Mouse (Mus musculus) layer of hippocampus, adult 6 months (tissue): ENCODE data around the gene Bsph2. TPM values are rescaled to one million over a fixed set of nuclear protein-coding genes. Genes with fewer than 3 reads are reported as not detected.

Experiments
- long read RNA-seq, 2 experiments: library from polyadenylated mRNA; unstranded; transcript quantifications; one replicate each; pipeline ENCODE4 v2.0.0; 2019 to 2020
- polyA plus RNA-seq: library from polyadenylated mRNA; unstranded; fragments of <200 nt; fragmentation: Nextera tagmentation; gene quantifications from 2 replicates; pipeline ENCODE4 v1.2.3, GENCODE M21; 2021

Gene Bsph2
- polyA plus RNA-seq = not detected in 2 replicates
- long read RNA-seq, experiment 1 = 0 reads
- long read RNA-seq, experiment 2 = 0 reads

DNA sequence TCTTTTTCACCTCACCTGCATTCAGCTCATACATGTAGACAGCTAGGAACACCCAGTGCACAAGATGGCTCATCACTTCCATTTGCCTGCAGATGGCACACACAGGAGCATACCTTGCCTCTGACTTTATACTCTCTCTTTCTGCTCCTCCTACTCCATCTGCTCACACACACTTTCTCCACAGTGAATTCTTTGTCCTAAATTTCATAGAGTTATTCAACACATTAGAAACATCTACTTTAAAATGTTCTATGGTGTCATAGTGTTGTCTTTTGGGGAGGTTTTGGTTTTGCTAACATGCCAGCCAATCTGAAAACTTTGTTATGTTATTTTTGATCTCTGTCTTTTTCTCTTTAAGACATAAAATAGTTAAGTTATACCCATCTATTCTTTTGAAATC is at the start of gene Bsph2:
Gene Bsph2 (minus strand): TSS at position 101 of the 400 bp plus-strand sequence.

Other genes starting within 250 kb of the Bsph2 start
- gene Pla2g4c, start 246.4 kb downstream of the Bsph2 start, polyA plus RNA-seq = not detected in 2 replicates
- not detected in 2 replicates for gene Cabp5, start 172.9 kb downstream of the Bsph2 start, polyA plus RNA-seq
- not detected in 2 replicates for gene Bsph1, start 120.2 kb downstream of the Bsph2 start, polyA plus RNA-seq
- not detected in 2 replicates for gene Sult2a5, start 52.9 kb upstream of the Bsph2 start, polyA plus RNA-seq
- gene Sult2a2, start 162.4 kb upstream of the Bsph2 start, polyA plus RNA-seq = not detected in 2 replicates